Mouse (Mus musculus) intestine, embryonic 15.5 days (tissue): ENCODE measurements around the gene Ube2c. TPM values are rescaled to one million over a fixed set of nuclear protein-coding genes. Genes with fewer than 3 reads are reported as not detected.
A peak's percentile ranks its signal among the peaks of the same experiment; 100 is the strongest.

Source experiments
- ATAC-seq: fragments of 200-750 bp; cut with Nextera tagmentation; 2 replicates; pipeline ENCODE4 v1.8.0; 2017; ENCODE audit warnings: moderate TSS enrichment, moderate library complexity
- H3K27ac ChIP-seq: fragments of 300-500 bp; sonication (generic); 2 replicates; pipeline ENCODE4 v1.5.1; 2015; ENCODE audit warnings: mild to moderate bottlenecking, inconsistent platforms
- H3K27me3 ChIP-seq: fragments of 300-500 bp; sonication (generic); replicated peaks from 2 replicates; pipeline ENCODE4 v1.6.1; 2015; ENCODE audit warnings: inconsistent platforms
- H3K36me3 ChIP-seq: fragments of 300-500 bp; sonication (generic); 2 replicates; pipeline ENCODE4 v1.6.1; 2015; ENCODE audit warnings: inconsistent platforms
- H3K4me1 ChIP-seq: fragments of 300-500 bp; sonication (generic); replicated peaks from 2 replicates; pipeline ENCODE4 v1.6.1; 2015; ENCODE audit warnings: inconsistent platforms
- H3K4me2 ChIP-seq: fragments of 300-500 bp; sonication (generic); replicated peaks from 2 replicates; pipeline ENCODE4 v1.6.1; 2015; ENCODE audit warnings: mild to moderate bottlenecking, inconsistent platforms
- H3K4me3 ChIP-seq: fragments of 300-500 bp; sonication (generic); replicated peaks from 2 replicates; pipeline ENCODE4 v1.5.1; 2015; ENCODE audit warnings: inconsistent platforms
- H3K9ac ChIP-seq: fragments of 300-500 bp; sonication (generic); 2 replicates; pipeline ENCODE4 v1.6.1; 2015; ENCODE audit warnings: inconsistent platforms
- H3K9me3 ChIP-seq: fragments of 300-500 bp; sonication (generic); 2 replicates; pipeline ENCODE4 v1.6.1; 2016; ENCODE audit warnings: inconsistent platforms
- WGBS: fragments of 180-500 bp; shearing (Covaris S2); methylation state at CpG from one replicate; pipeline ENCODE4 v1.1.7; 2015; 5-methylcytosine and 5-hydroxymethylcytosine counted together
- polyA plus RNA-seq: library from polyadenylated mRNA; unstranded; fragments of >200 nt; fragmentation: Nextera tagmentation; extraction: Ambion mirVana; gene quantifications from 2 replicates; pipeline ENCODE4 v1.2.1, GENCODE M21; 2015

Gene Ube2c
- polyA plus RNA-seq, 1 experiment from 2014 or later = 431 TPM

DNA sequence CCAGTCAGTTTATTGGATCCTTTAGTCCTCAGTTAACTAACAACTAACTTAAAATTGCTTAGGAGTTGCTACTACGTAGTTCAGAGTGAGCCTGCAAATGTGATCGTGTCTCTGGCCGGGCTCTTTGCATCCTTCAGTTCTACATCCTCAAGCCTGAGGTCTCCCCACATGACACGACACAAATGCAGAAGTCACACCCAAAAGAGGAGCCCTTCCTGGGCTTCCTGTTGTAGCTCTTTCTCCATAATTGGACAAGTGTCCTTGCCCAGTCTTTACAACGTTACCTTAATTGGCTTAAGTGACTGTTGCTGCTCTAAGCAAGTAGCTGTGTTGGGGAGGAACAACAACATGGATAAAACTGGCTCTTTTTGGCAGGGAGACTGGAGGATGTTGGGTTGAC, 45.6 kb downstream of the Ube2c start:
- H3K4me3 ChIP-seq = no peak overlapping the region
- no peak overlapping the region for H3K9ac ChIP-seq
- H3K27ac ChIP-seq = no peak overlapping the region
- no peak overlapping the region for H3K4me2 ChIP-seq
- H3K4me1 ChIP-seq = peaks cover 9% of the 10 kb centered on the region
- WGBS = 86% methylated on average over 5 of the region's 5 CpGs
- H3K9me3 ChIP-seq = no peaks in the 10 kb centered on the region
- ATAC-seq = no peak
- H3K27me3 ChIP-seq = no peaks in the 10 kb centered on the region
- H3K36me3 ChIP-seq = no peaks in the 10 kb centered on the region

- Histone ChIP-seq H3K27ac (no peak overlapping the region), H3K4me2 (no peak overlapping the region), H3K9me3 (no peaks in the 10 kb centered on the region), H3K4me1 (peaks cover 9% of the 10 kb centered on the region), H3K9ac (no peak overlapping the region), H3K36me3 (no peaks in the 10 kb centered on the region), H3K27me3 (no peaks in the 10 kb centered on the region), H3K4me3 (no peak overlapping the region)
- no peak for ATAC-seq
- 89% methylated on average over 8 of the region's 8 CpGs for WGBS
Measured at GRCm38 (mm10) chr2:164815821-164816220, 46.1 kb downstream of the Ube2c start.

DNA sequence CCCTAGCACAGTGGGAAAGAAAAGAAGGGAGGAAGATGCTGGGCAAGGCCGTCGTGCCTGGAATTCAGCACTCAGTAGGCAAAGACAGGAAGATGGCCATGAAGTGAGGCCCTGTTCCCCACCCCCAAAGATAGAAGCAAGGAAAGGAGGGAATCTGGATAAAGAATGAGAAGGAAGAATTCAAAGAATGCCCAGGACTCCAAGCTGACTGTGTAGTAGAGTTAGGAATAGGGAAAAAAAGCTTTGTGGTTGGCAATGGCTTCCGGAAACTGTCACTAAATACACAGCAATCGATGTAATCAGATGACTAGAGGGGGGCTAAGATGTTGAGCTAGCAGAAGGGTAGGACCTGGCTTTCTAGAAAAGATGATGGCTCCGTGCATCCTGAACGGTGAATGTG, 47.5 kb downstream of the Ube2c start:
- Histone ChIP-seq H3K36me3 (no peaks in the 10 kb centered on the region), H3K4me2 (no peak overlapping the region), H3K9me3 (no peaks in the 10 kb centered on the region), H3K27ac (no peak overlapping the region), H3K9ac (no peak overlapping the region), H3K4me1 (peaks cover 9% of the 10 kb centered on the region), H3K27me3 (no peaks in the 10 kb centered on the region), H3K4me3 (no peak overlapping the region)
- WGBS = 70% methylated on average over 6 of the region's 6 CpGs
- ATAC-seq = no peak

DNA sequence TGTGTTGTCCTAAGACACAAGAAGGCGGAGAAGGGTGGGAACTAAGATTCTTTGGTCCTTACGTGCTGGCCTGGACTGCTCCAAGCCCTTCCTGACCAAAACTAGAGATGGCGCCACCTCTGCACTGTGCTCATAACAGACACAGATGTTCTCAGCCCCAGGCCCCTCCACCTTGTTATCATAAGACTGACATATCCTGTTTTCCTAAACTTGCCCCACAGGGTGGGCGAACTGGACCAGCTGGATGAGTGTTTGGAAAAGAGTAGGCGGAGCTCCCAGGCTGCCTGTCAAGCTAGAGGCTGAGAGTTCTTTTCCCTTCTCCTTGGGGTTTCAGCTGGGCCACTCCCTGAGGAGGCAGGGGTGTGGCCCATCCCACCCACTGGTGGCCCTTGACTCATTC, 48.0 kb downstream of the Ube2c start:
- ATAC-seq = no peak; the same call in 1 of the 2 replicates
- H3K9me3 ChIP-seq = no peaks in the 10 kb centered on the region
- WGBS = 54% methylated on average over 5 of the region's 5 CpGs
- H3K4me3 ChIP-seq = no peak overlapping the region
- H3K9ac ChIP-seq = no peak overlapping the region
- no peaks in the 10 kb centered on the region for H3K27me3 ChIP-seq
- no peak overlapping the region for H3K4me2 ChIP-seq
- no peak overlapping the region for H3K27ac ChIP-seq
- H3K4me1 ChIP-seq = peaks cover 9% of the 10 kb centered on the region
- no peaks in the 10 kb centered on the region for H3K36me3 ChIP-seq

DNA sequence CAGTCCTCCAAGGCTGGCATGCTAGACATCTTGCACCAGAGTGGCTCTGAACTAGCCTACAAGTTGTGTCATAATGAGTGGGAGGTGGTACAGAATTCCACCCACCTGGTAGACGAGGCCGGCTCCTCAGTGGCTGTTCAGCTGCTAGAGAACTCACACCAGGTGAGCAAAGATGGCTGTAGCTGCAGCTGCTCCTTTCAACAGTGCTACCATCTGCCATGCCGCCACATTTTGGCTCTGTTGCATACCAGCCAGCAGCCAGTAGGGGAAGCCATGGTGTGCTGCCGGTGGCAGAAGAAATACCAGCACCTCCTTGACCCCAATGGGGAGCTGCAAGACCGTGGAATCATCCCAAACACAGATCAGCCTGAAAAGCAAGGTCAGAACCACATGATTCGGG, 51.4 kb downstream of the Ube2c start:
- no peak for ATAC-seq
- H3K36me3 ChIP-seq = peaks cover 7% of the 10 kb centered on the region
- no peaks in the 10 kb centered on the region for H3K9me3 ChIP-seq
- no peak overlapping the region for H3K4me3 ChIP-seq
- H3K4me2 ChIP-seq = no peak overlapping the region
- H3K9ac ChIP-seq = no peak overlapping the region
- H3K27ac ChIP-seq = no peak overlapping the region
- H3K27me3 ChIP-seq = no peaks in the 10 kb centered on the region
- 81% methylated on average over 6 of the region's 6 CpGs for WGBS
- H3K4me1 ChIP-seq = peaks cover 16% of the 10 kb centered on the region

DNA sequence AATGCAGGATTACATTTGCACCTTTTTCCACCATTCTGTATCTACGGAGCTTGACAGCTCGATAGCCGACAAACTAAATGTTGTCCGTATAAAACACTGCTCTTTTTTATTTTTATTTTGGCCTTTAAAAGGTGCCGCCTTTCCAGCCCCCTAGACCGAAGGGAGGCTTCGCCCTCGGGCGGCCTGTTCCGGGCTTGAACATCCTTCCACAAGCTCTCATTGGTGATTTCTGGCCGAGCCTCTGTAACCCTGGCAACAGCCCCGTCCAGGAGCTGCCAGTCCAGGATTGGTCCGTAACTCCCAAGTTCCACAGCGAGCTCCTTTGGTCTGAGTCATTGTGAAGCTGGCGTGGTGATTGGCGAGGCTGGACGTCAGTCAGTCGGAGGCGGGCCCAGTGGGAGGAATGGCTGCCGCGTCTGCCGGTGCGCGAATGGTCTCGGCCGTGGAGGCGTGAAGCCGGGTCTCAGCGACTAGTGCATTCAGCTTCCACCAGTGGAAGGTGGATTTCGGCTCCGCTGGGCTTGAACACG, 53.0 kb downstream of the Ube2c start, which contains the start of gene Zswim1:
Zswim1 (plus strand) TSS at position 51 of the 530 bp plus-strand sequence.
- peak; percentile 100 for ATAC-seq
- peaks cover 9% of the 10 kb centered on the region for H3K4me1 ChIP-seq
- H3K9ac ChIP-seq = peak within 1 kb of the TSS; percentile 58
- H3K4me3 ChIP-seq = peak within 1 kb of the TSS; percentile 56
- peaks cover 16% of the 10 kb centered on the region for H3K36me3 ChIP-seq
- H3K9me3 ChIP-seq = no peaks in the 10 kb centered on the region
- H3K27ac ChIP-seq = peak within 1 kb of the TSS; percentile 25; the same call in 1 of the 2 replicates
- WGBS = 2% methylated on average over 32 of the region's 32 CpGs
- no peaks in the 10 kb centered on the region for H3K27me3 ChIP-seq
- peak within 1 kb of the TSS; percentile 71 for H3K4me2 ChIP-seq

DNA sequence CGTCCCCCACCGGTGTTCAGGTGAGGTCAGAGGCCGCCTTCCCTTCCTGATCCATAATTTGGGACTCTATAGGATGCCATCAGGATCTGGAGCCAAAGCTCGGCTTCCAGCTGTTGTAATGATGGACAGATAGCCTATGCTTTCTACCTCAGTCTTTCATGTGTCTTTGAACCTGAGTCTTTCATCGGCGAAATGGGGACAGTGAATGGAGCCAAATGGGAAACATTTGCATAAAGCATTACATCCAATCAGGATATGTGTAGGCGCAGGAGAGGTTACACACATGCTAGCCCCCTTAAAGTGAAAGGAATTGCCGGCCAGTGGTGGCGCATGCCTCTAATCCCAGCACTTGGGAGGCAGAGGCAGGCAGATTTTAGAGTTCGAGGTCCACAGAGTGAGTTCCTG, 53.5 kb downstream of the Ube2c start:
- H3K36me3 ChIP-seq = peaks cover 21% of the 10 kb centered on the region
- ATAC-seq = peak; percentile 75
- H3K4me2 ChIP-seq = peak overlapping the region; percentile 71

GRCm38 (mm10) chr2:164823969-164824368, 54.3 kb downstream of the Ube2c start:
- peak overlapping the region; percentile 71; the same call in 1 of the 2 replicates for H3K4me2 ChIP-seq
- no peak overlapping the region for H3K4me3 ChIP-seq
- no peak overlapping the region for H3K27ac ChIP-seq
- peaks cover 6% of the 10 kb centered on the region; the same call in 1 of the 2 replicates for H3K4me1 ChIP-seq
- H3K9me3 ChIP-seq = no peaks in the 10 kb centered on the region
- no peak for ATAC-seq
- H3K27me3 ChIP-seq = no peaks in the 10 kb centered on the region
- H3K36me3 ChIP-seq = peaks cover 21% of the 10 kb centered on the region
- 90% methylated on average over 4 of the region's 4 CpGs for WGBS
- H3K9ac ChIP-seq = no peak overlapping the region

More for the DNA sequence above, 53.5 kb downstream of the Ube2c start:
- Histone ChIP-seq H3K4me1 (peaks cover 6% of the 10 kb centered on the region; the same call in 1 of the 2 replicates), H3K27me3 (no peaks in the 10 kb centered on the region), H3K9ac (peak overlapping the region; percentile 58), H3K4me3 (peak overlapping the region; percentile 56), H3K27ac (peak overlapping the region; percentile 25; the same call in 1 of the 2 replicates), H3K9me3 (no peaks in the 10 kb centered on the region)
- WGBS = 2% methylated on average over 10 of the region's 10 CpGs

DNA sequence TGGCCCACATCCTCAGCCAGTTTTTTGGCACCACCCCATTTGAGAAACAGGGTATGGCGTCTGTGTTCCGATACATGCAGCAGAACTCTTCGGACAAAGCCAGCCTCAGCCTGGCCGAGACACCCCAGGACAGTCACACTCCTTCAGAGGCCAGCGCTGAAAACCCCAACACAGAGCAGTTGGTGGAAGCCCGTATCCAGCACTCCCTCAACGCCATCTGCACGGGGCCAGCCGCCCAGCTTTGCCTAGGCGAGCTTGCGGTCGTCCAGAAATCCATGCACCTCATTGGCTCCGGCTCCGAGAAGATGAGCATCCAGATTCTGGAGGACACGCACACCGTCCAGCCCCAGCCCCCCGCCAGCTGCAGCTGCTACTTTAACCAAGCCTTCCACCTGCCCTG, 55.8 kb downstream of the Ube2c start:
- H3K27ac ChIP-seq = no peak overlapping the region
- H3K4me1 ChIP-seq = peaks cover 6% of the 10 kb centered on the region; the same call in 1 of the 2 replicates
- H3K9ac ChIP-seq = no peak overlapping the region
- no peak overlapping the region for H3K4me3 ChIP-seq
- no peak for ATAC-seq
- no peak overlapping the region for H3K4me2 ChIP-seq
- WGBS = 94% methylated on average over 17 of the region's 17 CpGs
- no peaks in the 10 kb centered on the region for H3K27me3 ChIP-seq
- H3K36me3 ChIP-seq = peaks cover 21% of the 10 kb centered on the region
- no peaks in the 10 kb centered on the region for H3K9me3 ChIP-seq

GRCm38 (mm10) chr2:164827146-164827850, 57.6 kb downstream of the Ube2c start:
- H3K4me2 ChIP-seq = no peak overlapping the region
- no peak overlapping the region for H3K9ac ChIP-seq
- WGBS = 87% methylated on average over 16 of the region's 16 CpGs
- no peak overlapping the region for H3K4me3 ChIP-seq
- H3K4me1 ChIP-seq = peaks cover 7% of the 10 kb centered on the region
- H3K36me3 ChIP-seq = peaks cover 21% of the 10 kb centered on the region
- no peak overlapping the region for H3K27ac ChIP-seq
- ATAC-seq = no peak
- H3K27me3 ChIP-seq = no peaks in the 10 kb centered on the region
- no peaks in the 10 kb centered on the region for H3K9me3 ChIP-seq
